Mouse (Mus musculus) retina, postnatal 1 day (tissue): ENCODE measurements at regions not wholly inside any gene's neighbourhood (a gene's known extent, or its start where the extent isn't known, plus 50 kb on each side); places are given as distances from the start of the nearest gene placed in this dataset.
A peak's percentile ranks its signal among the peaks of the same experiment; 100 is the strongest.

ENCODE experiments used
- DNase-seq: peaks from one replicate; pipeline ENCODE4 v3.0.0-alpha.2; 2012

- DNase-seq = no peak
Measured at GRCm38 (mm10) chr9:118204456-118204855, 54.5 kb upstream of the Cmc1 start.

- DNase-seq = no peak
Measured at GRCm38 (mm10) chr9:118206483-118206882, 56.5 kb upstream of the Cmc1 start.

- no peak for DNase-seq
Measured at GRCm38 (mm10) chr9:118219696-118220095, 69.7 kb upstream of the Cmc1 start.

- no peak for DNase-seq
Measured at GRCm38 (mm10) chr9:118221186-118221585, 71.2 kb upstream of the Cmc1 start.

- DNase-seq = peak; percentile 65
Measured at GRCm38 (mm10) chr9:118227401-118228061, 77.6 kb upstream of the Cmc1 start.

GRCm38 (mm10) chr9:118228691-118229427 is 78.9 kb upstream of the Cmc1 start:
- peak; percentile 27 for DNase-seq

GRCm38 (mm10) chr9:118240711-118241110 is 90.7 kb upstream of the Cmc1 start:
- peak; percentile 24 for DNase-seq

GRCm38 (mm10) chr9:118246820-118247628 is 97.0 kb upstream of the Cmc1 start:
- peak; percentile 40 for DNase-seq

- no peak for DNase-seq
Measured at GRCm38 (mm10) chr9:118253829-118254228, 103.9 kb upstream of the Cmc1 start.

- no peak for DNase-seq
Measured at GRCm38 (mm10) chr9:118255200-118255733, 105.3 kb upstream of the Cmc1 start.

- DNase-seq = peak; percentile 91
Measured at GRCm38 (mm10) chr9:118255751-118256266, 105.8 kb upstream of the Cmc1 start.

- peak; percentile 52 for DNase-seq
Measured at GRCm38 (mm10) chr9:118266298-118266697, 116.3 kb upstream of the Cmc1 start.

- DNase-seq = no peak
Measured at GRCm38 (mm10) chr9:118271681-118272080, 121.7 kb upstream of the Cmc1 start.

GRCm38 (mm10) chr9:118272713-118273407 is 122.9 kb upstream of the Cmc1 start:
- DNase-seq = no peak

- DNase-seq = no peak
Measured at GRCm38 (mm10) chr9:118285481-118285880, 135.5 kb upstream of the Cmc1 start.

- DNase-seq = no peak
Measured at GRCm38 (mm10) chr9:118287606-118288005, 137.6 kb upstream of the Cmc1 start.

- no peak for DNase-seq
Measured at GRCm38 (mm10) chr9:118292836-118293235, 142.9 kb upstream of the Cmc1 start.

GRCm38 (mm10) chr9:118294011-118294410 is 144.0 kb upstream of the Cmc1 start:
- DNase-seq = no peak

- no peak for DNase-seq
Measured at GRCm38 (mm10) chr9:118302785-118303384, 152.9 kb upstream of the Cmc1 start.

- peak; percentile 93 for DNase-seq
Measured at GRCm38 (mm10) chr9:118318357-118319140, 159.5 kb upstream of the Eomes start.

- DNase-seq = no peak
Measured at GRCm38 (mm10) chr9:118323796-118324195, 154.2 kb upstream of the Eomes start.
